Mouse (Mus musculus) embryo, embryonic 9.5 days (tissue): ENCODE measurements around the gene Tbc1d1.
"Not testable (repeated sequence)": the region's sequence is repeated elsewhere in the genome, so short reads cannot be mapped to it uniquely, and the experiment has no call there.

Experiments used
- DNase-seq: peaks from one replicate; pipeline ENCODE4 v3.0.0-alpha.2; 2017; ENCODE audit errors: extremely low spot score

Gene Tbc1d1

DNA sequence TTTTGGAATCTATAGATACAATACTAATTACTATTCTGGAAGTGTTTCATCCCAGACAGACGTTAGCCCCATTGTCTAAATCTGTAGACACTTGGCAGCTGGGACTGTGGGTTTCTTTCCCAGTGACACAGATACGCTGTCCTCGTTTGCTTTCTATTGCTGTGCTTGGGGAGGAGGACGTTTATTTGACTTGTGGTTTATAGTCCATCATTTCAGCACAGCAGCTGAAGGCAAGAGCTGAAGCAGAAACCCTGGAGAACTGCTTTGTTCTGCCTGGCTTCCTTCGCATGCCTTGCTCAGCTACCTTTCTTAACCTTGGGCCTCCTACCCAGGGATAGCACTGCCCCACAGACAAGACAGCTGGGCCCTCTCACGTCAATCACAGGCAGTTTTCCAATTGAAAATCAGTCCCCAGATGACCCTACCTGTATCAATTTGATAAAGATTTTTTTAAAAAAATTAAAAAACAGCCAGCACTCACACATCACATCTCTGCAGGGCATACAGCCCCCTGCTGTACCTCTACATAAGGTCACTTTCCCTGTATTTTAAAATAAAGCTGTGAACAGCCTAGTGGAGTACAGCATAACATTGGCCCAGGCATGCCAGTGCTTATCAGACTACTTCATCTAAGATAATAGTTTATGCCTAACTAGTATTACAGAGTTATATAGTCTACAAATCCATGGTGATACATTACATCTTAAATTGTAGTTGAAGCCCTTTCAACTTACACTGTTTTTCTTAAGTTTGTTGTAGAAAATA, 158.4 kb downstream of the Tbc1d1 start:
- no peak for DNase-seq

DNA sequence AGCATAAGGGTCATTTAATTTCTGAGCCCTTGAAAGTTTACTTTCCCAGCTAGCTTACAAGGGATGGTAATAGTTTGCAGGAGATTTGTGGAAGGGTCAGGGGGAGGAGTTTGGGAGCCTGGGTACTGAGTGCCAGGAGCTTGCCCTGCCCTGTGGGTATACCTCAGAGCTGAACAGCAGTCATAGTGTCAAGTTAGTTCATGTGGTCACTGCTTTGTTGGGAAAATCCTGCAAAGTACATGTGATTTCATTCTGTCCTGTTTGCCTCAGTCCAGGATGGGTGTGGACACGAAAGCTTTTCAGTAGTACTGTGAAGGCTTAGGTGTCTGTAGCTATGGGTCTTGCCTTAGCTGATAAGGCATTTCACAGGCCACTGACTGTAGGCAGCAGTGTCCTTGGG, 159.0 kb downstream of the Tbc1d1 start:
- no peak for DNase-seq

GRCm38 (mm10) chr5:64323286-64323685, 167.2 kb downstream of the Tbc1d1 start:
- DNase-seq = no peak

- DNase-seq = no peak
These were observed 168.2 kb downstream of the Tbc1d1 start for GRCm38 (mm10) chr5:64324353-64324752.

DNA sequence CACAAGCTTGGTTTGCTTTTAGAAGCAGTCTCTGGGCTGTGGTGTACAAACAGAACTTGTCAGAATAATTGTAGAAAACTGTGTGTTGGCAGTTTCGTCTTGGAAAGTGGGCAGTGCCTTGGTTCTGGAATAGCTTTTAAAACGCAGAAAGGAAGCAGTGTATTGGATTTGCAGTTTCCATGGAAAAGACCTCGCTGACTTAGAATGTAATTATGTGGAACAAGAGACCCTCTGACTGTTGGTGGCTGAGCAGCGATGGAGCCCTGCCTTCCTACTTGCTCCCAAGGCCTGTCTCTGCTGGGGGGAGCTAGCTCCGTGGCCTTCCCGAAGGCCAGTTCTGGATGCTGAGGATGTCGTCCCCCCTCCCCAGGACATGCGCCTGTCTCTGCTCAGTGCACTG, 168.8 kb downstream of the Tbc1d1 start:
- no peak for DNase-seq

DNA sequence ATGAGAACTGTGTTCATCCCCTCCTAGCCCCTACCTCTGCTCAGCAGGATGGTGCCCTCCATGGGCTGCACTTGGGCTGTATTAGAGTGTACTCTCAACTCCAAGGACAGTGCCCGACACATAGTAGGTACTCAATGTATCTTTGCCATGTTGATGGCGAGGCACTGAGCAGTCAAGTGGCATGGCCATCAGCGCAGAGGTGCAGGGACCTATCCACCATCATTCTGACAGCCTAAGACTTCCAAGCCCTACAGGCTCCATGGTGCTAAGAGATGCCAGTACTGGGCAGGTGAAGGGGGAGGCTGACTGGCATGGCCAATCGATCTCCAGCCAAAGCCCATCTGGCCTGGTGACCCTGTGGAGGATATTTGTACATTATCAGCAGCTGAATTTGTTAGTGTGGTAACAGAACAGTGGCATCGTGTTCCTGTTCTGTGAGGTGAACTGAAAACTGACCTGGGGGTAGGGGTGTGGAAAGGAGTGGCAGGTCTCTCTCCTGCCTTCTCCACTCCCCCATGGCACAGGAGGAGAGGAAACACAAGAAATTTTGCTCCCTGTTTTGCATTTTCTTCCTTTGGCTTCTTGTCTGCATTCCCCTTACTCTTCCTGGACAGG, 169.7 kb downstream of the Tbc1d1 start:
- DNase-seq = no peak

DNA sequence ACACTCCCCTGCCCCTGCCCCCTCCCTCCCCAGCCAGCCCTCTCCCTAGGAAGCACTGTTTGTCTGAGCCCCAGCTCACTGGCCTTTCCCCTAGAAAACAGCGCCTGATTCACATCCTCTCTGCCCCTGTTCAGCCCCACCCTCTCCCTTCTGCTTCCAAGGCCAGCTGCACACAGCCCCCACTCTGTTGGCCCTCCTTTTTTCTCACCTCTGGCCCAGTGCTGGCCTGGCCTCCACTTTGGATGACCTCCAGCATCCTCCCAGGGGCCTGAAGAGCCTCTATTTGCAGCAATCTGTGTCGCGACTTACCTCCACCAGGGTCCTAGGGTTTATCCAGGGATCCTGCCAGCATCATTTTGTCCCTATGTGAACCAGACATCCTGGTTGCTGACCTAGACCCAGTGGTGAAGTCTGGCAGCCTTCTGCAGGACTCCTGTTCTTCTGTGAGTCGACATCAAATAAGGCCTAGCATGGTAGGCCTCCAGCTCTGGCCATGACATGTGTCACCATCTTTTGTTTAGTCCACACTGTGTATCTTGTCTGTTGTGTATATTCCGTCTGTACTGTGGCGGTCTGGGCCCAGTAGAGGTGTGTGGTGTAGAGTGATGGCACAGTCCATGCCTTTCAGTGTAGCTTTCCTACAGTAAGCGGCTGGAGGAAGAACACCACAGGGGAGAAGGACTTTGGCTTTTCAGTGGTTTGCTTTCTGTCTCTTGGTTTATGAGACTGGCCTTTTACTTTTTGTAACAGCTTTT, 170.5 kb downstream of the Tbc1d1 start:
- peak; percentile 28 for DNase-seq

DNA sequence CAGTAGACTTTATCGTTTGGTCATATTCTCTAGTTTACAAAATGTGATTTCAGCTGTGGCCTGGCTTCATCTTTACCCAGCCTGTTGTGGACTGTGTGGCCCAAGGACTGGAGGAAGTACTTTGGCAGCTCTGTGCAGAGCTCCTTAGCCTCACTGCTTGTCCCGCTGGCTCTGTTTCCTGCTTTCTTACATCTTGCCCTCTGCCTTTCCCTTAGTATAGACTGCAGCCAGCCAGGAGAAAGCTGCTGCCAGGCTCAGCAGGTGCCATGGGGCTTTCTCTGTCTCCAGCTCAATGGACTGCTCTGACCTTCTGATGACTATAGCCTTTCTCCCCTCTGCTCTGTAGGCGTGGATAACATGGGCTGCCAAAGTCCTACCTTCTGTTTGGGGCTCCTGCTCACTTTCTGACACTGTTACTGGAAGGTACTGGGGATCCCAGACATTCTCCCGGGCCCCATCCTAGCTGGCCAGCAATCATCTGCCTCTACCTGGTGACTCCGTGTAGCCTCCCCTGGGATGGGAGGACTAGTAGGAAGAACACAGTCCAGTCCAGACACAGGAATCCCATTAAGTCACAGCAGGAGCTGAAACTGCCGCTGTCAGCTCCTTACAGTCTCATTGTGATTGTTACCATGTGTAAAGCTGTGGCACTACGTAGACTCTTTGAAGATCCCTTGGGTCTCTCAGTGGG, 171.3 kb downstream of the Tbc1d1 start:
- DNase-seq = no peak

GRCm38 (mm10) chr5:64336767-64337408, 180.8 kb downstream of the Tbc1d1 start:
- DNase-seq = peak; percentile 18

DNA sequence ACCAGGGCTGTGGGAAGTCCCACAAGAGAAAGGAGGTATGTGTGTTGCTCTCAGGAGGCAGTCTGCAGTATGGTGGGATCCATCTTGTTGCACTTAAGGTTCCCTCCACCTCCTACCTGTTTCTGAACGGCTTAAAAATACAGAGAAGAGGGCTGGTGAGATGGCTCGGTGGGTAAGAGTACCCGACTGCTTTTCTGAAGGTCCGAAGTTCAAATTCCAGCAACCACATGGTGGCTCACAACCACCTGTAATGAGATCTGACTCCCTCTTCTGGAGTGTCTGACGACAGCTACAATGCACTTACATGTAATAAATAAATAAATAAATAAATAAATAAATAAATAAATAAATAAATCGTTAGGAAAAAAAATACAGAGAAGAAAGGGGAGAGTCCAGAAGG, 182.7 kb downstream of the Tbc1d1 start:
- DNase-seq = not testable (repeated sequence)

GRCm38 (mm10) chr5:64340366-64340765, 184.3 kb downstream of the Tbc1d1 start:
- no peak for DNase-seq

- DNase-seq = no peak
These were observed 185.6 kb downstream of the Tbc1d1 start for GRCm38 (mm10) chr5:64341671-64342070.

DNA sequence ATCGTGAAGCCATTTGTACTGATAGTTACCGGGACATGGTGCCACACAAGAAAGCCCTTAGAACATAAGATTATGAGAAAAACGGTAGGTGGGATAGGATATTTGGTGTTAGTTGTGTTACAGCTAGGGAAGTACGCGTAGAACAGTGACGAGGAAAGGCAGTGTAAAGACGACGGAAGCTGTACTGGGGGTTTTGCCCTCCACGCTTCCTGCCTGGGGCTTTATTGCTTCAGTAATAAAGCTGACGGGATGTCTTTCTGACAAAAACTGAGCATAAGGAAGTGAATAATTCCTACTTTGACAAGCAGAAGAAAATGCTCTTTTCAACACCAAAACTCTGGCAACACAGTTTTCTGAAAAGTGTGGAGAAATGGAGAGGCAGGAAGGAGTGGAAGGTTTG, 186.0 kb downstream of the Tbc1d1 start:
- no peak for DNase-seq

DNA sequence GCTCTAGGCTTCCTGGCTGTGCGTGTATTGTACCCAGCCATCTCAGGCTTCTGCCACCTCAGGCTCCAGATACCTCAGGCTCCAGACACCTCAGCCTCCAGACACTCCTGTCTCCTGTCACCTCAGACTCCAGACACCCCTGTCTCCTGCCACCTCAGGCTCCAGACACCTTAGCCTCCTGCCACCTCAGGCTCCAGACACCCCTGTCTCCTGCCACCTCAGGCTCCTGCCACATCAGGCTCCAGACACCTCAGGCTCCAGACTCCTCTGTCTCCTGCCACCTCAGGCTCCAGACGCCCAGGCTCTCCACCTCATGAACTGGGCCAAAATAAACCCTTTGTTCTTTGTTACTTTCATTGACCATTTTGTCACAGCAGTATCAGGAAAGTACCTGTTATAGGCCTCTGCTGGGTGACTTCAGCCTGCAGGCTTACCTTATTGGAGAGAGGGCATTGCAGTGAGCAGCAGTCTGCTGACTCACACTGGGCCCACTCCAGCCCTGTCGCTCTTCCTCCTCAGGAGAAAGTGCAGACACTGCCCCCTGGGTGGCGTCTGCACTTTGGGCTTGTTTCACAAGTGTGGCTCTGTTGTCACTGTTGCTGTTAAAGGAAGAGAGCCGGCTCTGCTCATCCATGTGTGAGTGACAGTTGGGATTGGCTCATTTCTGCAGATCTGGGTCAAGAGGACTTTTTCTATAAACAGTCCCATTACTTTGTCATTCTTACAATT, 188.0 kb downstream of the Tbc1d1 start:
- DNase-seq = no peak

DNA sequence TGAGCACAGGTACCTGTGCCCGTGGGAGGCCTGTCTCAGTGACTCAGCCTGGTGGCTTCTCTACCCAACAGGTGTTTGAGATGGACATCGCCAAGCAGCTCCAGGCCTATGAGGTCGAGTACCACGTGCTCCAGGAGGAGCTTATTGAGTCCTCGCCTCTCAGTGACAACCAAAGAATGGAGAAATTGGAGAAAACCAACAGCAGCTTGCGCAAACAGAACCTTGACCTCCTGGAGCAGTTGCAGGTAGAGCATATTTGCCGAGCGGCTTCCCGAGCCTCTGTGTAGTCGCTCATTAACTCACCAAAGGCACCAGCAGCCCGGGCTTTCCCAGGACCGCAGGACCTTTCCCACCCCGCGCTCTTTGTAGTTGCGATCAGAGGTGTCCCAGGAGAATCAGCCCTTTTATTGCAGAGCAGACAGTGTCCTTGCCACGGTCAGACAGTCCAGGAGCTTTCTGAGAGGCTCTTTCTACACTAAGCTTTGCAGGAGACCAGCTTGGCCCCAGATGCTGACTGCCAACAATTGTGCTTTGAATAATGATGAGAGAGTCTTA, 189.2 kb downstream of the Tbc1d1 start:
- no peak for DNase-seq

DNA sequence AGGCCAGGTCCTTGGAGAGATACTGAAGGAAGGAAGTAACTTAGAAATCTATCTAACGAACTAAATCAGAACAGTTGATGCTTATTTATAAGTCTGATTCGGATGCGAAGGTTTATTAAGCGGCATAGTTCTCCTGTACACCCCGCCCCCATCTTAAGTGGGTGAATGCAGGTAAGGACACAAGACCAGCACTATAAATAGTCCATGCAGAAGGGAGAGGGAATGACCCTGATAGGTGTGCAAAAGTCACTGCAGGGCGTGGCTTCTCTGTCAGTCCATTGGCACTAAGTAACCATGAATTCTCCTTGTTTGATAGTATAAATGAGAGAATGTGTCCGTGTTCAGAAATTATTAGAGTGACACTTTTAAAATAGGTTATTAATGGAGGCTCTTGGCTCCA, 189.7 kb downstream of the Tbc1d1 start:
- DNase-seq = no peak

DNA sequence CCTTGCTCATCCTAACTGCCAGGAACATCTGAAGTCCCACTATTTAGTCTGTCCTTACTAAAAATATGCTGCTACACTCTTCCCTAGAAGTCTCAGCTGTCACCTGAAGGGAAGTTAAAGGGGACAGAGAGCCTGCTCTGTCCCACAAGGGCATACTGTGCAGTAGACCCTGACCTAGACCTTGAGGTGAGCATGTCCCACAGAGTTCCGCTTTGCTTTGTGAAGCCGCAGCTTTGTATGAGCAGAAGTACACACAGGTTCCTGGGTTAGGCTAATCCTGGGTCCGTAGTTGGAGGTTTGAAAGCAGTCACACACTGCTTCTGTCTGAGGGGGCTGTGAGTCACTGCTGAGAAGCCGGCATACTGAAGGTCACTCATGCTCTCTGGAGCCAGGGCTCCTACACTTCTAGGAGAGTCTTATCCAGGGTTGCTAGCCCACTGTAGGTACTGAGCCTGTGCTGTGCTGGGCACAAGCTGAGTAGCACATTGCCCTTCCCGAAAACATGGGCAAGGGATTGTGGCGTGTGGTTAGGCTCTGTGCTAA, 190.3 kb downstream of the Tbc1d1 start:
- DNase-seq = no peak

- DNase-seq = no peak
These were observed 192.1 kb downstream of the Tbc1d1 start for GRCm38 (mm10) chr5:64348166-64348565.

GRCm38 (mm10) chr5:64348780-64349179, 192.7 kb downstream of the Tbc1d1 start:
- DNase-seq = no peak

DNA sequence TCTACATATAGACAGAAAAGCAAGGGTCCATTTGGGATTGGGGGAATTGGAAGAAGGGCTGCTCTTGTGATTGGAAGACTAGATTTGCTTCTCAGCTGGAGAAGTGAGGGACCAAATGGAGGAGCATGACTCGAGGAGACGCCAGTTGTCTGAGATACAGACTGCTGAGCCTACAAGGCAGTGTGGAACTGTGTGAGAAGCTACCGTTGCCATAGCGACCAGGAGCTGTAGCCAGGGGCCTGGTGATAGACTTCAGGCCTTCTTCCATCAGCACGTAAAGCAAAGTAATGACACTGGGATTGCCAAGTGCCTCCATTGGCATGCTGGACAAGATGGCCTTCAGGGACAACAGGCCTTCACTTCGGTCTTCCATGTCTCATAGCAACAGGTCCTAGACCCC, 195.9 kb downstream of the Tbc1d1 start:
- no peak for DNase-seq
